Mouse (Mus musculus) layer of hippocampus, adult 6 months (tissue): ENCODE data around the gene Olfr1391. TPM values are rescaled to one million over a fixed set of nuclear protein-coding genes. Genes with fewer than 3 reads are reported as not detected.

Experiments
- long read RNA-seq, 2 experiments: library from polyadenylated mRNA; unstranded; transcript quantifications; one replicate each; pipeline ENCODE4 v2.0.0; 2019 to 2020
- polyA plus RNA-seq: library from polyadenylated mRNA; unstranded; fragments of <200 nt; fragmentation: Nextera tagmentation; gene quantifications from 2 replicates; pipeline ENCODE4 v1.2.3, GENCODE M21; 2021

Olfr1391 gene
- not detected in 2 replicates for polyA plus RNA-seq
- long read RNA-seq, experiment 1 = 0 reads
- long read RNA-seq, experiment 2 = 0 reads

GRCm38 (mm10) chr11:49322442-49322841 lies at the start of gene Olfr1391:
Gene Olfr1391 (plus strand): TSS chr11:49322742.

GRCm38 (mm10) chr11:49278222-49278621 lies 44.3 kb upstream of the Olfr1391 start, which contains the start of gene Olfr1393:
Gene Olfr1393 (plus strand): TSS chr11:49278304.

GRCm38 (mm10) chr11:49284982-49285381 lies 37.6 kb upstream of the Olfr1391 start, which contains the start of gene Olfr1392:
Gene Olfr1392 (plus strand): TSS chr11:49285282.

GRCm38 (mm10) chr11:49304441-49304840 lies 18.1 kb upstream of the Olfr1391 start, which contains the start of gene Olfr10:
Gene Olfr10 (plus strand): TSS chr11:49304741.

GRCm38 (mm10) chr11:49334888-49335287 lies 12.3 kb downstream of the Olfr1391 start, which contains the start of gene Olfr1390:
Gene Olfr1390 (plus strand): TSS chr11:49335188.

Other genes with a start within 250 kb of the Olfr1391 start
- gene Ifi47, start 246.2 kb upstream of the Olfr1391 start, polyA plus RNA-seq = 2.1 and 2.3 TPM in 2 replicates
- not detected in 2 replicates for gene Olfr1396, start 207.9 kb upstream of the Olfr1391 start, polyA plus RNA-seq
- gene Olfr1395, start 180.5 kb upstream of the Olfr1391 start, polyA plus RNA-seq = not detected in 2 replicates
- gene Olfr1394, start 168.4 kb upstream of the Olfr1391 start, polyA plus RNA-seq = not detected in 2 replicates
- not detected in 2 replicates for gene Btnl9, start 135.6 kb upstream of the Olfr1391 start, polyA plus RNA-seq
- 11.0 and 11.7 TPM in 2 replicates for gene Zfp62, start 119.5 kb upstream of the Olfr1391 start, polyA plus RNA-seq
- gene Mgat1, start 78.6 kb upstream of the Olfr1391 start, polyA plus RNA-seq = 11.2 and 11.8 TPM in 2 replicates
- gene Olfr1393, start 44.4 kb upstream of the Olfr1391 start, polyA plus RNA-seq = not detected in 2 replicates
- gene Olfr1392, start 37.5 kb upstream of the Olfr1391 start, polyA plus RNA-seq = not detected in 2 replicates
- gene Olfr10, start 18.0 kb upstream of the Olfr1391 start, polyA plus RNA-seq = not detected in 2 replicates
- gene Olfr1390, start 12.4 kb downstream of the Olfr1391 start, polyA plus RNA-seq = not detected in 2 replicates
- not detected in 2 replicates for gene Olfr1389, start 100.3 kb downstream of the Olfr1391 start, polyA plus RNA-seq
- not detected in 2 replicates for gene Olfr1388, start 113.9 kb downstream of the Olfr1391 start, polyA plus RNA-seq
- gene Olfr1387, start 132.6 kb downstream of the Olfr1391 start, polyA plus RNA-seq = not detected in 2 replicates
- gene Olfr1386, start 142.3 kb downstream of the Olfr1391 start, polyA plus RNA-seq = not detected in 2 replicates
- not detected in 2 replicates for gene Olfr1385, start 166.3 kb downstream of the Olfr1391 start, polyA plus RNA-seq
- gene Olfr1384, start 184.0 kb downstream of the Olfr1391 start, polyA plus RNA-seq = not detected in 2 replicates
- gene Olfr1383, start 196.9 kb downstream of the Olfr1391 start, polyA plus RNA-seq = not detected in 2 replicates
- gene Olfr1382, start 205.5 kb downstream of the Olfr1391 start, polyA plus RNA-seq = not detected in 2 replicates
- not detected in 2 replicates for gene Olfr1381, start 220.7 kb downstream of the Olfr1391 start, polyA plus RNA-seq
- not detected in 2 replicates for gene Olfr1380, start 234.1 kb downstream of the Olfr1391 start, polyA plus RNA-seq